Mouse (Mus musculus) natural killer cell, adult 2 months (primary cell): ENCODE measurements around the gene Rundc3a.

Experiments used
- DNase-seq, 2 experiments: peaks; one replicate each; pipeline ENCODE4 v3.0.0; 2022; ENCODE audit warnings: low spot score in 2 of 2

Rundc3a gene

DNA sequence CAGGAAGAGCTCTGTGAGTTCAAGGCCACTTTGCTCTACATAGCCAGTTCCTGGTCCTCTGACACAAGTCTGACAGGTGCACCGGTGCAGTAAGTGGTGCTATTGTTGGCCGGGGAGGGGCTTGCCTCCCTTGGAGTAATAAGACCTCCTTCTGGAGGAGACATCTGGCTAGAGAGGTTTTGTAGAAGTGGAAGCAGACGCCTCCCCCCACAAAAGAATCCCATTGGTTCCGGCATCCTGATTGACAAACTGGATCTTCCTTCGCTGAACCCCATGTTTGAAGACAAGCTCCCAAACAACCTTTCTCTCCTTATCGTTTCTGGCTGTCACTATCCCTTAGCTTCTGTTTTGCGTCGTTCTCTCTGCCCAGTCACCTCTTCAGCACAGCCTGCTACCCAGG is 55.1 kb downstream of the Rundc3a start:
- DNase-seq = no peak

DNA sequence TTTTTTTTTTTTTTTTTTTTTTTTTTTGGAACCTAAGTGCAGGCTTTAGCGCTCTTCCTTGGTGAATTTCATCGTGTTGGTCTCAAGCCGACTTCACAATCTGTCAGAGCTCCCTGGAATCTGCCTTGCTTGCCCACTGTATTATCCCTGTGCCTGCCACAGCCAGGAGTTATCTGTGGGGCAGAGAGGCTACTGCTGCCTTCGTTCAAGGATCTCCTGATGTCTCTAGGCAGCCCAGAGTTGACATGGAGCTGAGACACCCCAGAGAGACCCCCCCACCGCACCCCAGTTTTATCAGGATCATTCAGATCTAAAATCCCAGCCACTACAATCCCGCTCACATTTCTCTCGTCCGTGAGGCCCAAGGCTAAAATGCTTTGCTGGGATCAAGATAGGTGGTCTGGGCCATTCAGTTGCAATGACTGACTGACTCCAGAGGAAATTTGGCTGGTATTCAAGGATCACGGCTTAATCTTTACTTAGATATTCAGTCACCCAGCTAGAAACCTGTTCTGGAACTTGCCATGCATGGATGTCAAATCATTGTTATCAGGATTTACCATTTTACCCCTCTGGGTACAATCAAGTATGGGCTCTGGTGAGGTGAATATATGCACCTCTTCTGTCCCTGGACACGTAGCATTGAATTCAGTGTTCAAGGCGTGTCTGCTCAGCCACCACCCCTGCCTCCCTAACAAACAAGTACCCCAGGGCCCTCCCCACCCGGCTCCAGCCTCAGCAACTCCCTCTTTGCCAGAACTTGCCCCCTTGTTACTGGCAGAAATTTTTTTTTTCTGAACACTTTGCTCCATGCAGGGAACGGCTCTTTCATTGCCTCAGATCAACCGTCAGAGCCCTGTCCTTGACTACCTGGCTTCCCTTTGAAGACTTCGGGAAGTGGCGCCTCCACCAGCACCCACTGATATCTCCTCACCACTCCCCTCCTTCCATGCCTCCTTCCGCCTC is 56.1 kb downstream of the Rundc3a start:
- no peak for DNase-seq
